Mouse (Mus musculus): Measurements from ENCODE around the gene Mrpl33. TPM values are rescaled to one million over a fixed set of nuclear protein-coding genes. Genes with fewer than 3 reads are reported as not detected.

The Mrpl33 gene
- polyA plus RNA-seq, 1 experiment = 7.9 TPM

DNA sequence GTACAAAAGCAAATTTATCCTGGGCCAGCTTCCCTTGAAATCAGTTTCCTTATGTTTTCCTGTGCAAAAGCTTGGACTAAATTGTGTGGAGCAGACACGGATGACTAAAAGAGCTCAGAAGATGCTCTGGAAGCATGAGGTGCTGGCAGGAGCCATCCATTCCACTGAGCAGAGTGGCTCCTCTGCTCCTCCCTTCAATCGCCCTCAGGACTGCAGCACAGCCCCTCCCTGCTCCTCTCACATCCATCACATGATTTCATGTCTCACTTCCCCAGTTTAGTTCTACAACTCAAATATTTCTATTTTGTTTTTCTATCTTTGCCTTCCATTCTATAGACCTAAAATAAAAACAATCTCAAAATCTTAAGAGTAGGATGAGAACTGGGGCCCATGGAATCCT lies 74.4 kb downstream of the Mrpl33 start:
- Histone ChIP-seq H3K27ac (ENCODE audit: insufficient read depth, low read depth, low read length) (no peak overlapping the region), H3K4me3 (ENCODE audit: low read depth, low read length) (no peak overlapping the region), H3K27me3 (ENCODE audit: control insufficient read depth, insufficient read depth, low read length) (no peaks in the 10 kb centered on the region), H3K4me1 (ENCODE audit: control insufficient read depth, insufficient read depth, insufficient read length, low read length) (peaks cover 5% of the 10 kb centered on the region; the same call in 1 of the 2 replicates), H3K36me3 (ENCODE audit: control insufficient read depth, insufficient read depth, low read length) (peaks cover 2% of the 10 kb centered on the region; the same call in 1 of the 2 replicates)
- TF ChIP-seq POLR2A (IDR thresholded peaks at IDR 0.05; ENCODE audit: low read depth, low read length) (no peak), CTCF (IDR thresholded peaks at IDR 0.05; ENCODE audit: extremely low read depth, insufficient read length, insufficient replicate concordance, low read depth, low read length) (no peak)
- WGBS = 88% methylated on average over 2 of the region's 2 CpGs

DNA sequence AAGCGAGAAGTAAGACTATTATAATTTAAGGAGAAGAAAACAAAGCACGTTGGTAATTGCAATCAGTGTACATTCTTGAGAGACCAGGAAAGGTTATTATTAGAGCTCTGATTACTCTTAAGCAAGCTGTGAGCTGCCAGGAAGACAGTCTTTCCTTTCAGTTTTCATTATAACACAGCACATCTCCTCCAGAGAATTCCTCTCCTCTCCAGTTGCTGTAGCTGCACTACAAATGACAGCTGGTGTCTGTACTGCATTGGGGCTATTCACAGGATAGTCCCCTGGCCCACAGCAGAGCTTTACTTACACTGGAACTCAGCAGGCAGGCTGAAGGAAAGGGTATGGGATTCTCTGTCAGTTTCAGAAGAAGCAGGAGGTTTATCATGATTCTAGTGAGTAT lies 76.7 kb downstream of the Mrpl33 start:
- Histone ChIP-seq H3K4me1 (ENCODE audit: control insufficient read depth, insufficient read depth, insufficient read length, low read length) (peaks cover 5% of the 10 kb centered on the region; the same call in 1 of the 2 replicates), H3K27me3 (ENCODE audit: control insufficient read depth, insufficient read depth, low read length) (no peaks in the 10 kb centered on the region), H3K27ac (ENCODE audit: insufficient read depth, low read depth, low read length) (no peak overlapping the region), H3K4me3 (ENCODE audit: low read depth, low read length) (no peak overlapping the region), H3K36me3 (ENCODE audit: control insufficient read depth, insufficient read depth, low read length) (0 out of 2 replicates have a peak, but pooled peaks cover 2% of the 10 kb centered on the region)
- WGBS = 90% methylated on average over 2 of the region's 2 CpGs
- no peak for TF ChIP-seq POLR2A (IDR thresholded peaks at IDR 0.05; ENCODE audit: low read depth, low read length)
- TF ChIP-seq CTCF (IDR thresholded peaks at IDR 0.05; ENCODE audit: extremely low read depth, insufficient read length, insufficient replicate concordance, low read depth, low read length) = no peak

DNA sequence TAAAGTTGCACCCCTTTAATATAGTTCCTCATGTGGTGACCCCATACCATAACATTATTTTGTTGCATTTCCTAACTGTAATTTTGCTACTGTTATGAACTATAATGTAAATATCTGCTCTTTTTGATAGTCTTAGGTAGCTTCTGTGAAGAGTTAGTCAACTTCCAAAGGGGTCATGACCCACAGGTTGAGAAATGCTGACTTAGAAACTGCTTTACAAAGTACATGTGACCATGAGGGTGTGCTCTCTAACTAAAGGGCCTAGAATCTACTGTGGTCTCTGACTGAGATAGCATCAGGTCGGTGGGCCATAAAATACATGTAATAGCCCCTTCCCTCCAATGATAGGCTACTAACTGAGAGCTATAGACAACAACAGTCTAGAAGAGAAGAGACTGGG lies 81.3 kb downstream of the Mrpl33 start:
- Histone ChIP-seq H3K27me3 (ENCODE audit: control insufficient read depth, insufficient read depth, low read length) (no peaks in the 10 kb centered on the region), H3K4me3 (ENCODE audit: low read depth, low read length) (no peak overlapping the region), H3K27ac (ENCODE audit: insufficient read depth, low read depth, low read length) (no peak overlapping the region), H3K4me1 (ENCODE audit: control insufficient read depth, insufficient read depth, insufficient read length, low read length) (no peaks in the 10 kb centered on the region), H3K36me3 (ENCODE audit: control insufficient read depth, insufficient read depth, low read length) (peaks cover 3% of the 10 kb centered on the region; the same call in 1 of the 2 replicates)
- 66% methylated on average over 1 of the region's 1 CpGs for WGBS
- no peak for TF ChIP-seq POLR2A (IDR thresholded peaks at IDR 0.05; ENCODE audit: low read depth, low read length)
- TF ChIP-seq CTCF (IDR thresholded peaks at IDR 0.05; ENCODE audit: extremely low read depth, insufficient read length, insufficient replicate concordance, low read depth, low read length) = no peak

DNA sequence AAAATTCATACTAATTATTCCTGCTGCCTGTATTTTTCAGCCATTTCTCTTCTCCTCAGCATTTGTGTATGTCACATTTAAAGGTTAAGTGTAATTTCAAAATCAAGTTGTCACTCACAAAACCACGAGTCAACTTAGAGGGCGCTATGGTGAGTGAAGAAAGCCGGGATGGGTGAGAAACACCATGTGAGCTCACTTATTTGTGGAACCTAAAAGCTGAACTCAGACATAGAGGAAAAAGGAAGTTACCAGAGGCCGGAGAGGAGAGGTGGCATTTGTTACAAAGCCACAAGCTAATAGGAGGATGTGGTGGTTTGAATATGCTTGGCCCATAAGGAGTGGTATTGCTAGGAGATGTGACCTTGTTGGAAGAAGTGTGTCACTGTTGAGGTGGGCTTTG lies 83.4 kb downstream of the Mrpl33 start:
- no peaks in the 10 kb centered on the region for H3K27me3 ChIP-seq (ENCODE audit: control insufficient read depth, insufficient read depth, low read length)
- TF ChIP-seq CTCF (IDR thresholded peaks at IDR 0.05; ENCODE audit: extremely low read depth, insufficient read length, insufficient replicate concordance, low read depth, low read length) (no peak), POLR2A (IDR thresholded peaks at IDR 0.05; ENCODE audit: low read depth, low read length) (no peak)
- WGBS = 87% methylated on average over 4 of the region's 4 CpGs
- H3K4me3 ChIP-seq (ENCODE audit: low read depth, low read length) = no peak overlapping the region
- H3K27ac ChIP-seq (ENCODE audit: insufficient read depth, low read depth, low read length) = no peak overlapping the region
- H3K36me3 ChIP-seq (ENCODE audit: control insufficient read depth, insufficient read depth, low read length) = peaks cover 3% of the 10 kb centered on the region; the same call in 1 of the 2 replicates
- H3K4me1 ChIP-seq (ENCODE audit: control insufficient read depth, insufficient read depth, insufficient read length, low read length) = no peaks in the 10 kb centered on the region

DNA sequence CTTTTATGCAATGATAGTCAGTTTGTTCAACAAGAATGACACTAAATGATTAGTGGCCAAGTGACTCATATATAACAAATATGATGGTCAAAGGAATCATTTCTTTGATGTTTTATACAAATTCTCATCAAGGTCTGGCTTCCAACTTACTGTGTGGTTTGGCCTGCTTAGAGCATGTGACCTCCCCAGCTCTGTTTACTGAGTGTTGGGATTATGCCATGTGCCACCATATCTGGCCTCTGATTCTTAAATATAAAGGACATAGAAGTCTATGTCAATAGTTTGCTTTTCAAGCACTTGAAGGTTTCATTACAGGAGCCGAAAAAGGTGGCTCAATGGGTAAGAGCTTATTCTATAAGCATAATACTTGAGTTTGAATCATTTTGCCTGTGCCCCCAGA lies 85.6 kb downstream of the Mrpl33 start:
- Histone ChIP-seq H3K27ac (ENCODE audit: insufficient read depth, low read depth, low read length) (no peak overlapping the region), H3K27me3 (ENCODE audit: control insufficient read depth, insufficient read depth, low read length) (no peaks in the 10 kb centered on the region), H3K4me1 (ENCODE audit: control insufficient read depth, insufficient read depth, insufficient read length, low read length) (no peaks in the 10 kb centered on the region), H3K4me3 (ENCODE audit: low read depth, low read length) (no peak overlapping the region), H3K36me3 (ENCODE audit: control insufficient read depth, insufficient read depth, low read length) (peaks cover 3% of the 10 kb centered on the region; the same call in 1 of the 2 replicates)
- WGBS = 89% methylated on average over 1 of the region's 1 CpGs
- TF ChIP-seq POLR2A (IDR thresholded peaks at IDR 0.05; ENCODE audit: low read depth, low read length) = no peak
- no peak for TF ChIP-seq CTCF (IDR thresholded peaks at IDR 0.05; ENCODE audit: extremely low read depth, insufficient read length, insufficient replicate concordance, low read depth, low read length)

DNA sequence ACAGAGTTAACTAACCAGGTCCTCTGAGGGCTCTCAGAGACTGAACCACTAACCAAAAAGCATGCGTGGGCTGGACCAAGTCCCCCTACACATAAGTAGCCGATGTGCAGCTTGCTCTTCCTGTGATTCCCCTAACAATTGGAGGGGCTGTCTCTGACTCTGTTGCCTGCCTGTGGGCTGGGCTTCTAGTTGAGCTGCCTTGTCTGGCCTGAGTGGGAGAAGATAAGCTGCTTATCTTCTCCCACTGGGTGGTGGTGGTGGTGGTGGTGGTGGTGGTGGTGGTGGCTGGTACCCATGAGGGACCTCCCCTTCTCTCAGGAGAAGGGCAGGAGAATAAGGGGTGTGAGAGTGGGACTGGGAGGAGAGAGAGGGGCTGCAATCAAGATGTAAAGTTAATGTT lies 89.3 kb downstream of the Mrpl33 start:
- no peak overlapping the region for H3K27ac ChIP-seq (ENCODE audit: insufficient read depth, low read depth, low read length)
- 85% methylated on average over 2 of the region's 2 CpGs for WGBS
- H3K27me3 ChIP-seq (ENCODE audit: control insufficient read depth, insufficient read depth, low read length) = no peaks in the 10 kb centered on the region
- H3K36me3 ChIP-seq (ENCODE audit: control insufficient read depth, insufficient read depth, low read length) = no peaks in the 10 kb centered on the region
- TF ChIP-seq POLR2A (IDR thresholded peaks at IDR 0.05; ENCODE audit: low read depth, low read length) (no peak), CTCF (IDR thresholded peaks at IDR 0.05; ENCODE audit: extremely low read depth, insufficient read length, insufficient replicate concordance, low read depth, low read length) (no peak)
- no peak overlapping the region for H3K4me3 ChIP-seq (ENCODE audit: low read depth, low read length)
- no peaks in the 10 kb centered on the region for H3K4me1 ChIP-seq (ENCODE audit: control insufficient read depth, insufficient read depth, insufficient read length, low read length)

DNA sequence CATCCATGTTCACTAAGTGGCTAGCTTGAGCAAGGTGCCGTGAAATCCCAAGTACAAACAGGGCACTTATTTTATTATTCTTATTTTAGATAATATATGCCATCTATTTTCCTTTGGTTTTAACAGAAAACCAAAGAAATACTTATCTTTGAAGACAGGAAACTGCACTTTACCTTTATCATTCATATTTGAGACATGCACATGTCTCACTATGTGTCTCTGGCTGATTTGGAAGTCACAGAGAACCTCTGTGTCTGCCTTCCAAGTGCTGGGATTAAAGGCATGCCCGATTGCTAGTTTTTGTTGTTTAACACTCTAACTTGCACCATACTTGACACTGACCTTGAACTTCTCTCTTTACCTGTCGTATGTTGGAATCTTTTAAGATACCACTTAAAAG lies 91.2 kb downstream of the Mrpl33 start:
- Histone ChIP-seq H3K36me3 (ENCODE audit: control insufficient read depth, insufficient read depth, low read length) (no peaks in the 10 kb centered on the region), H3K27me3 (ENCODE audit: control insufficient read depth, insufficient read depth, low read length) (no peaks in the 10 kb centered on the region), H3K4me1 (ENCODE audit: control insufficient read depth, insufficient read depth, insufficient read length, low read length) (no peaks in the 10 kb centered on the region), H3K27ac (ENCODE audit: insufficient read depth, low read depth, low read length) (no peak overlapping the region), H3K4me3 (ENCODE audit: low read depth, low read length) (no peak overlapping the region)
- 90% methylated on average over 3 of the region's 3 CpGs for WGBS
- TF ChIP-seq POLR2A (IDR thresholded peaks at IDR 0.05; ENCODE audit: low read depth, low read length) = no peak
- TF ChIP-seq CTCF (IDR thresholded peaks at IDR 0.05; ENCODE audit: extremely low read depth, insufficient read length, insufficient replicate concordance, low read depth, low read length) = no peak
